Mouse (Mus musculus) layer of hippocampus, adult 8-10 months (tissue): ENCODE data around the gene Paip2b. TPM values are rescaled to one million over a fixed set of nuclear protein-coding genes. Genes with fewer than 3 reads are reported as not detected.
"Not testable (repeated sequence)": the region's sequence is repeated elsewhere in the genome, so short reads cannot be mapped to it uniquely, and the experiment has no call there.

Source experiments
- DNase-seq, 2 experiments: peaks; one replicate each; pipeline ENCODE4 v3.0.0; 2022; ENCODE audit warnings: low spot score in 2 of 2
- total RNA-seq, 4 experiments: library from RNA; stranded (reverse); gene quantifications; 2 replicates each; pipeline ENCODE4 v1.2.4; 2022

Paip2b gene
- total RNA-seq = 10 to 100 TPM; 43.0 to 66.4 (median 57.0) TPM

GRCm38 (mm10) chr6:83831606-83832123 lies at the start of gene Paip2b:
Paip2b (minus strand) TSS chr6:83831741.
- DNase-seq = peak; percentile 99

GRCm38 (mm10) chr6:83879815-83880214 lies 48.3 kb upstream of the Paip2b start:
- DNase-seq = peak in 1 of 2 experiments; percentile 32

- peak; percentile 55 to 64 for DNase-seq
Observed at GRCm38 (mm10) chr6:83867598-83868585, 36.4 kb upstream of the Paip2b start.

GRCm38 (mm10) chr6:83866954-83867597 lies 35.5 kb upstream of the Paip2b start, which contains the start of gene Zfp638:
Zfp638 (plus strand) TSS chr6:83867109.
- peak; percentile 85 to 91 for DNase-seq

- no peak for DNase-seq
Observed at GRCm38 (mm10) chr6:83866423-83866822, 34.9 kb upstream of the Paip2b start.

GRCm38 (mm10) chr6:83863538-83863937 lies 32.0 kb upstream of the Paip2b start:
- DNase-seq = no peak

GRCm38 (mm10) chr6:83860033-83860432 lies 28.5 kb upstream of the Paip2b start:
- DNase-seq = no peak

GRCm38 (mm10) chr6:83857476-83857875 lies 25.9 kb upstream of the Paip2b start:
- peak; percentile 39 to 47 for DNase-seq

GRCm38 (mm10) chr6:83849446-83849845 lies 17.9 kb upstream of the Paip2b start:
- no peak for DNase-seq

- DNase-seq = no peak
Observed at GRCm38 (mm10) chr6:83846141-83846540, 14.6 kb upstream of the Paip2b start.

GRCm38 (mm10) chr6:83844913-83845312 lies 13.4 kb upstream of the Paip2b start:
- DNase-seq = no peak

GRCm38 (mm10) chr6:83840086-83840485 lies 8.5 kb upstream of the Paip2b start:
- no peak for DNase-seq

GRCm38 (mm10) chr6:83838046-83838445 lies 6.5 kb upstream of the Paip2b start:
- DNase-seq = no peak

- no peak for DNase-seq
Observed at GRCm38 (mm10) chr6:83836826-83837225, 5.3 kb upstream of the Paip2b start.

GRCm38 (mm10) chr6:83832393-83832792 lies 852 bp upstream of the Paip2b start:
- not testable (repeated sequence) for DNase-seq

- DNase-seq = peak in 1 of 2 experiments; percentile 14
Observed at GRCm38 (mm10) chr6:83830941-83831605, 468 bp downstream of the Paip2b start.

GRCm38 (mm10) chr6:83821856-83822255 lies 9.7 kb downstream of the Paip2b start:
- no peak for DNase-seq

- no peak for DNase-seq
Observed at GRCm38 (mm10) chr6:83820727-83821515, 10.6 kb downstream of the Paip2b start.

GRCm38 (mm10) chr6:83818996-83819395 lies 12.5 kb downstream of the Paip2b start:
- no peak for DNase-seq

- DNase-seq = no peak
Observed at GRCm38 (mm10) chr6:83815801-83816200, 15.7 kb downstream of the Paip2b start.

GRCm38 (mm10) chr6:83802846-83803245 lies 28.7 kb downstream of the Paip2b start:
- DNase-seq = no peak
